Mouse (Mus musculus): ENCODE measurements around the gene As3mt. TPM values are rescaled to one million over a fixed set of nuclear protein-coding genes. Genes with fewer than 3 reads are reported as not detected.
"Not testable (repeated sequence)": the region's sequence is repeated elsewhere in the genome, so short reads cannot be mapped to it uniquely, and the experiment has no call there.

As3mt gene
- total and polyA plus RNA-seq, 3 experiments: 30.7 to 52.1 (median 43.3) TPM

GRCm38 (mm10) chr19:46731351-46731750 is 24.1 kb downstream of the As3mt start:
- no peak for DNase-seq (ENCODE audit: extremely low read depth)
- in situ Hi-C loops (cut with MboI; ENCODE audit: low pct_ligation_motif_present, low pct_unique_long_range_greater_than_20kb, low sequenced_read_pairs): no loop called here
- Histone ChIP-seq H3K9me3 (replicated peaks; ENCODE audit: low read length) (no peaks in the 10 kb centered on the region), H3K4me3 (replicated peaks in 1 of 3; ENCODE audit: low read depth in 2 of 3, low read length in 2 of 3, poor library complexity in 1 of 3) (no peak overlapping the region), H3K79me2 (replicated peaks; ENCODE audit: control insufficient read depth, extremely low read depth, insufficient read depth, poor library complexity, severe bottlenecking) (no peaks in the 10 kb centered on the region), H3K27ac (ENCODE audit: insufficient read depth, low read depth) (no peak overlapping the region), H3K4me1 (ENCODE audit: control insufficient read depth in 1 of 2, insufficient read depth in 2 of 2) (peaks cover 0 to 4% of the 10 kb centered on the region in 2 experiments; a peak in 1 of 4 replicates), H3K36me3 (replicated peaks in 1 of 2; ENCODE audit: control insufficient read depth in 1 of 2, insufficient read depth in 1 of 2, low read length in 1 of 2) (peaks cover 22 to 70% of the 10 kb centered on the region in 2 experiments), H3K4me2 (ENCODE audit: insufficient read depth, low read depth, poor library complexity, severe bottlenecking) (no peak overlapping the region), H3K9ac (ENCODE audit: insufficient read depth, low read depth) (no peak overlapping the region), H3K27me3 (replicated peaks) (no peaks in the 10 kb centered on the region)
- dilution Hi-C loops (cut with MboI; ENCODE audit: extremely low pct_ligation_motif_present, extremely low pct_unique_long_range_greater_than_20kb, low sequenced_read_pairs): no loop called here
- TF ChIP-seq ZC3H11A (IDR thresholded peaks at IDR 0.05; ENCODE audit: low read depth, low read length): no peak
- no peak for TF ChIP-seq SMC3 (IDR thresholded peaks at IDR 0.05; ENCODE audit: low read depth, low read length)
- TF ChIP-seq ZNF384 (IDR thresholded peaks at IDR 0.05; ENCODE audit: low read depth, low read length): no peak
- TF ChIP-seq MYC (IDR thresholded peaks at IDR 0.05; ENCODE audit: low read depth, low read length): no peak
- TF ChIP-seq CHD1 (IDR thresholded peaks at IDR 0.05; ENCODE audit: low read depth, low read length): no peak
- no peak for TF ChIP-seq USF2 (conservative IDR thresholded peaks at IDR 0.05; ENCODE audit: low read depth, low read length)
- TF ChIP-seq MAX (IDR thresholded peaks at IDR 0.05; ENCODE audit: low read length): no peak
- no peak for TF ChIP-seq PAX5 (IDR thresholded peaks at IDR 0.05; ENCODE audit: low read length)
- no peak for TF ChIP-seq KAT2A (IDR thresholded peaks at IDR 0.05; ENCODE audit: insufficient replicate concordance, low read length)
- TF ChIP-seq JUND (conservative IDR thresholded peaks at IDR 0.05; ENCODE audit: low read depth, low read length): no peak
- TF ChIP-seq MAZ (IDR thresholded peaks at IDR 0.05; ENCODE audit: low read depth, low read length): no peak
- TF ChIP-seq ZMIZ1 (IDR thresholded peaks at IDR 0.05; ENCODE audit: low read depth, low read length): no peak
- TF ChIP-seq USF1 (IDR thresholded peaks at IDR 0.05; ENCODE audit: low read depth, low read length): no peak
- TF ChIP-seq EP300 (IDR thresholded peaks at IDR 0.05; ENCODE audit: low read length): no peak
- no peak for TF ChIP-seq ETS1 (conservative IDR thresholded peaks at IDR 0.05; ENCODE audit: low read depth, low read length)
- TF ChIP-seq IRF4 (IDR thresholded peaks at IDR 0.05; ENCODE audit: low read depth, low read length): no peak
- TF ChIP-seq MEF2A (IDR thresholded peaks at IDR 0.05; ENCODE audit: borderline replicate concordance, low read depth, low read length): no peak
- TF ChIP-seq HCFC1 (IDR thresholded peaks at IDR 0.05; ENCODE audit: low read depth, low read length): no peak
- no peak for TF ChIP-seq TBP (conservative IDR thresholded peaks at IDR 0.05; ENCODE audit: low read depth, low read length)
- TF ChIP-seq E2F4 (IDR thresholded peaks at IDR 0.05; ENCODE audit: insufficient replicate concordance, low read depth, low read length): no peak

GRCm38 (mm10) chr19:46732673-46733072 is 25.4 kb downstream of the As3mt start:
- H3K9ac ChIP-seq (ENCODE audit: insufficient read depth, low read depth); H3K27me3 ChIP-seq (replicated peaks); in situ Hi-C loops (cut with MboI; ENCODE audit: low pct_ligation_motif_present, low pct_unique_long_range_greater_than_20kb, low sequenced_read_pairs); H3K4me2 ChIP-seq (ENCODE audit: insufficient read depth, low read depth, poor library complexity, severe bottlenecking); H3K27ac ChIP-seq (ENCODE audit: insufficient read depth, low read depth); H3K9me3 ChIP-seq (replicated peaks; ENCODE audit: low read length); H3K4me3 ChIP-seq (replicated peaks in 1 of 3; ENCODE audit: low read depth in 2 of 3, low read length in 2 of 3, poor library complexity in 1 of 3); H3K4me1 ChIP-seq (ENCODE audit: control insufficient read depth in 1 of 2, insufficient read depth in 2 of 2); H3K79me2 ChIP-seq (replicated peaks; ENCODE audit: control insufficient read depth, extremely low read depth, insufficient read depth, poor library complexity, severe bottlenecking); dilution Hi-C loops (cut with MboI; ENCODE audit: extremely low pct_ligation_motif_present, extremely low pct_unique_long_range_greater_than_20kb, low sequenced_read_pairs); DNase-seq (ENCODE audit: extremely low read depth): not testable (repeated sequence)
- TF ChIP-seq CTCF (conservative IDR thresholded peaks at IDR 0.05 in 1 of 2, IDR thresholded peaks at IDR 0.05 in 1 of 2; ENCODE audit: low read depth in 2 of 2, low read length in 2 of 2): peak in 1 of 2 experiments; percentile 21; a peak in 2 of 4 replicates
- H3K36me3 ChIP-seq (replicated peaks in 1 of 2; ENCODE audit: control insufficient read depth in 1 of 2, insufficient read depth in 1 of 2, low read length in 1 of 2): peaks cover 33 to 72% of the 10 kb centered on the region in 2 experiments
